Mouse (Mus musculus) testis, postnatal 14 days (tissue): Measurements from ENCODE around the gene 9430097D07Rik.

Source experiments
- DNase-seq: peaks from one replicate; pipeline ENCODE4 v3.0.0; 2021; ENCODE audit warnings: low spot score

9430097D07Rik gene

GRCm38 (mm10) chr2:32575586-32576160, at the start of gene 9430097D07Rik:
9430097D07Rik (minus strand) TSS chr2:32575684.
- DNase-seq = no peak

- DNase-seq = no peak
These were observed 48.7 kb upstream of the 9430097D07Rik start for GRCm38 (mm10) chr2:32624111-32624748.

- DNase-seq = no peak
These were observed 46.0 kb upstream of the 9430097D07Rik start, which contains the start of gene Ak1 for GRCm38 (mm10) chr2:32621517-32621859. Ak1 (plus strand) TSS chr2:32621758.

GRCm38 (mm10) chr2:32620682-32621516, 45.4 kb upstream of the 9430097D07Rik start:
- peak; percentile 70 for DNase-seq

GRCm38 (mm10) chr2:32618051-32618450, 42.6 kb upstream of the 9430097D07Rik start:
- DNase-seq = no peak

GRCm38 (mm10) chr2:32617601-32618000, 42.1 kb upstream of the 9430097D07Rik start:
- no peak for DNase-seq

- no peak for DNase-seq
These were observed 41.6 kb upstream of the 9430097D07Rik start for GRCm38 (mm10) chr2:32617109-32617508.

- peak; percentile 81 for DNase-seq
These were observed 36.8 kb upstream of the 9430097D07Rik start for GRCm38 (mm10) chr2:32612274-32612673.

GRCm38 (mm10) chr2:32610610-32611229, 35.2 kb upstream of the 9430097D07Rik start:
- DNase-seq = no peak

- DNase-seq = peak; percentile 60
These were observed 33.4 kb upstream of the 9430097D07Rik start for GRCm38 (mm10) chr2:32608778-32609435.

GRCm38 (mm10) chr2:32608141-32608777, 32.8 kb upstream of the 9430097D07Rik start:
- DNase-seq = peak; percentile 78

- DNase-seq = peak; percentile 52
These were observed 31.9 kb upstream of the 9430097D07Rik start for GRCm38 (mm10) chr2:32607262-32607947.

- DNase-seq = peak; percentile 82
These were observed 31.0 kb upstream of the 9430097D07Rik start for GRCm38 (mm10) chr2:32606161-32607142.

- no peak for DNase-seq
These were observed 29.1 kb upstream of the 9430097D07Rik start for GRCm38 (mm10) chr2:32604631-32605030.

GRCm38 (mm10) chr2:32602600-32603054, 27.1 kb upstream of the 9430097D07Rik start:
- DNase-seq = peak; percentile 82

GRCm38 (mm10) chr2:32601417-32602065, 26.1 kb upstream of the 9430097D07Rik start:
- no peak for DNase-seq

- no peak for DNase-seq
These were observed 23.9 kb upstream of the 9430097D07Rik start, which contains the start of gene St6galnac6 for GRCm38 (mm10) chr2:32599409-32599808. St6galnac6 (plus strand) TSS chr2:32599709.

- no peak for DNase-seq
These were observed 23.0 kb upstream of the 9430097D07Rik start for GRCm38 (mm10) chr2:32598506-32598905.

GRCm38 (mm10) chr2:32597699-32598098, 22.2 kb upstream of the 9430097D07Rik start:
- DNase-seq = no peak
